Mouse (Mus musculus) retina, postnatal 1 day (tissue): ENCODE data around the gene Klk1b3.
"Not testable (repeated sequence)": the region's sequence is repeated elsewhere in the genome, so short reads cannot be mapped to it uniquely, and the experiment has no call there.

Experiments used
- DNase-seq: peaks from one replicate; pipeline ENCODE4 v3.0.0-alpha.2; 2012

The Klk1b3 gene

GRCm38 (mm10) chr7:44197891-44198290 is at the start of gene Klk1b3:
Gene Klk1b3 (plus strand): TSS chr7:44198191.
- DNase-seq = no peak

GRCm38 (mm10) chr7:44179299-44180045 is 18.5 kb upstream of the Klk1b3 start:
- no peak for DNase-seq

- DNase-seq = not testable (repeated sequence)
These were observed 11.5 kb upstream of the Klk1b3 start for GRCm38 (mm10) chr7:44186516-44186915.

GRCm38 (mm10) chr7:44187936-44188335 is 10.1 kb upstream of the Klk1b3 start, which contains the start of gene Klk1b24:
Gene Klk1b24 (plus strand): TSS chr7:44188236.
- not testable (repeated sequence) for DNase-seq

- not testable (repeated sequence) for DNase-seq
These were observed 4.5 kb upstream of the Klk1b3 start for GRCm38 (mm10) chr7:44193466-44193865.

GRCm38 (mm10) chr7:44207135-44207534 is 9.1 kb downstream of the Klk1b3 start, which contains the start of gene Klk1b4:
Gene Klk1b4 (plus strand): TSS chr7:44207435.
- DNase-seq = not testable (repeated sequence)

GRCm38 (mm10) chr7:44208307-44208706 is 10.3 kb downstream of the Klk1b3 start:
- DNase-seq = no peak

- no peak for DNase-seq
These were observed 17.7 kb downstream of the Klk1b3 start, which contains the start of gene Klk1b5 for GRCm38 (mm10) chr7:44215645-44216044. Gene Klk1b5 (plus strand): TSS chr7:44215945.

GRCm38 (mm10) chr7:44221601-44222000 is 23.6 kb downstream of the Klk1b3 start:
- not testable (repeated sequence) for DNase-seq

- DNase-seq = not testable (repeated sequence)
These were observed 24.3 kb downstream of the Klk1b3 start for GRCm38 (mm10) chr7:44222335-44222734.

GRCm38 (mm10) chr7:44225076-44225475 is 27.1 kb downstream of the Klk1b3 start, which contains the start of gene Klk1:
Gene Klk1 (plus strand): TSS chr7:44225360.
- no peak for DNase-seq

GRCm38 (mm10) chr7:44235909-44236308 is 37.9 kb downstream of the Klk1b3 start, which contains the start of gene Gm36864:
Gene Gm36864 (plus strand): TSS chr7:44236177.
- no peak for DNase-seq

GRCm38 (mm10) chr7:44239913-44240312 is 41.9 kb downstream of the Klk1b3 start:
- no peak for DNase-seq

GRCm38 (mm10) chr7:44240712-44241111 is 42.7 kb downstream of the Klk1b3 start:
- DNase-seq = no peak

GRCm38 (mm10) chr7:44241163-44241562 is 43.2 kb downstream of the Klk1b3 start:
- no peak for DNase-seq

- DNase-seq = no peak
These were observed 46.1 kb downstream of the Klk1b3 start for GRCm38 (mm10) chr7:44244080-44244479.

- DNase-seq = peak; percentile 95
These were observed 48.3 kb downstream of the Klk1b3 start, which contains the start of the genes 1700028J19Rik and 2410002F23Rik for GRCm38 (mm10) chr7:44246055-44246983. Gene 1700028J19Rik (minus strand): TSS chr7:44246695. Gene 2410002F23Rik (plus strand): TSS chr7:44246722.

GRCm38 (mm10) chr7:44246984-44247470 is 49.0 kb downstream of the Klk1b3 start:
- DNase-seq = peak; percentile 85

- DNase-seq = no peak
These were observed 50.0 kb downstream of the Klk1b3 start for GRCm38 (mm10) chr7:44247971-44248370.

- no peak for DNase-seq
These were observed 51.3 kb downstream of the Klk1b3 start for GRCm38 (mm10) chr7:44249248-44249647.

GRCm38 (mm10) chr7:44250732-44251275 is 52.8 kb downstream of the Klk1b3 start:
- not testable (repeated sequence) for DNase-seq
